ENCODE assay signal across 32 mouse cellular contexts in genomic region chr1:131069010-131069409, GRCm38 (mm10). TPM values are rescaled to one million over a fixed set of nuclear protein-coding genes. Genes with fewer than 3 reads are reported as not detected.
A peak's percentile ranks its signal among the peaks of the same experiment; 100 is the strongest.
DNase-seq lines count a peak whose midpoint lies in the region; ATAC-seq and TF ChIP-seq lines count a peak whose summit lies in the region.
"Had no signal": no experiment of that assay in that cellular context is flagged by ENCODE, and none has a peak within 500 bp of the region (broad histone marks: within the 10 kb centered on the region; RNA-seq: fewer than 3 reads in every experiment).

No protein-coding gene starts in this region.

- peaks cover 2% of the 10 kb centered on the region; the same call in 1 of the 2 replicates for H3K36me3 ChIP-seq in kidney, embryonic 15.5 days
- no peaks in the 10 kb centered on the region for H3K36me3 ChIP-seq in liver, embryonic 15.5 days (replicated peaks)
- H3K36me3 ChIP-seq: hindbrain, embryonic 13.5 days had no signal

- H3K4me2 ChIP-seq in kidney, embryonic 15.5 days, result no peak overlapping the region
- peak overlapping the region; percentile 49; the same call in 1 of the 2 replicates for H3K4me2 ChIP-seq in liver, embryonic 15.5 days
- H3K4me2 ChIP-seq: embryonic facial prominence, embryonic 13.5 days; hindbrain, embryonic 13.5 days; midbrain, embryonic 12.5 days; neural tube, embryonic 12.5 days had no signal

- no peak for TF ChIP-seq CTCF in bone marrow macrophage, adult 2 months (IDR thresholded peaks at IDR 0.05; ENCODE audit: low read depth, low read length)
- no peak for TF ChIP-seq CTCF in layer of hippocampus, adult 2 months (conservative IDR thresholded peaks at IDR 0.05)

- 73% methylated on average over 7 of the region's 7 CpGs for WGBS in kidney, embryonic 15.5 days
- 77% methylated on average over 7 of the region's 7 CpGs for WGBS in liver, embryonic 15.5 days (ENCODE audit: insufficient replicate concordance)

- no peak for TF ChIP-seq POLR2A in bone marrow macrophage, adult 2 months (IDR thresholded peaks at IDR 0.05; ENCODE audit: borderline replicate concordance, low read depth, low read length)

- H3K4me1 ChIP-seq in kidney, embryonic 15.5 days, result peaks cover 31% of the 10 kb centered on the region
- H3K4me1 ChIP-seq in bone marrow macrophage, adult 2 months (ENCODE audit: control insufficient read depth, insufficient read depth, low read length), result peaks cover 64% of the 10 kb centered on the region
- peaks cover 66% of the 10 kb centered on the region for H3K4me1 ChIP-seq in liver, embryonic 15.5 days (replicated peaks)

- H3K4me3 ChIP-seq in kidney, embryonic 15.5 days (replicated peaks), result no peak overlapping the region
- H3K4me3 ChIP-seq in bone marrow macrophage, adult 2 months (ENCODE audit: insufficient read depth, low read length), result no peak overlapping the region
- H3K4me3 ChIP-seq in liver, embryonic 15.5 days (replicated peaks), result no peak overlapping the region
- H3K4me3 ChIP-seq in layer of hippocampus, adult 2 months, result no peak overlapping the region
- H3K4me3 ChIP-seq: embryonic facial prominence, embryonic 13.5 days; forebrain, embryonic 10.5 days; hindbrain, embryonic 13.5 days; midbrain, embryonic 12.5 days; myocyte; neural tube, embryonic 12.5 days had no signal

- H3K9me3 ChIP-seq in kidney, embryonic 15.5 days (replicated peaks), result no peaks in the 10 kb centered on the region
- no peaks in the 10 kb centered on the region for H3K9me3 ChIP-seq in liver, embryonic 15.5 days (replicated peaks)
- H3K9me3 ChIP-seq: embryonic facial prominence, embryonic 13.5 days; forebrain, embryonic 10.5 days; hindbrain, embryonic 13.5 days; midbrain, embryonic 12.5 days; neural tube, embryonic 12.5 days had no signal

- intact Hi-C loops in gastrocnemius, postnatal 14 days (cut with DNase I; ENCODE audit: low total_unique reads), result no loop called here

- no peak overlapping the region for H3K27ac ChIP-seq in kidney, embryonic 15.5 days
- H3K27ac ChIP-seq in bone marrow macrophage, adult 2 months (ENCODE audit: insufficient read depth, low read depth, low read length), result peak overlapping the region; percentile 19; the same call in 1 of the 2 replicates
- H3K27ac ChIP-seq in liver, embryonic 15.5 days (replicated peaks), result peak overlapping the region; percentile 74
- H3K27ac ChIP-seq in layer of hippocampus, adult 2 months, result no peak overlapping the region
- H3K27ac ChIP-seq: embryonic facial prominence, embryonic 13.5 days; forebrain, embryonic 10.5 days; hindbrain, embryonic 13.5 days; midbrain, embryonic 12.5 days; neural tube, embryonic 12.5 days had no signal

- no peak overlapping the region for H3K9ac ChIP-seq in kidney, embryonic 15.5 days
- H3K9ac ChIP-seq in liver, embryonic 15.5 days, result no peak overlapping the region
- H3K9ac ChIP-seq: embryonic facial prominence, embryonic 13.5 days; hindbrain, embryonic 13.5 days; midbrain, embryonic 12.5 days; neural tube, embryonic 12.5 days had no signal

- DNase-seq in gastrocnemius, adult 18-20 months (ENCODE audit: low spot score), result peak; percentile 57
- DNase-seq in gastrocnemius, postnatal 14 days, result no peak
- DNase-seq in kidney, postnatal 14 days, result peak; percentile 49
- no peak for DNase-seq in layer of hippocampus, adult 2 months (ENCODE audit: low spot score in 2 of 2)
- DNase-seq: cerebellum, adult 18-20 months; kidney, postnatal 4 days; layer of hippocampus, postnatal 36 days; left cerebral cortex, postnatal 4 days; lung, adult 2 months; lung, postnatal 14 days; right cerebral cortex, adult 18-20 months; thymus, adult 2 months; thymus, postnatal 36 days had no signal

- H3K27me3 ChIP-seq in kidney, embryonic 15.5 days, result no peaks in the 10 kb centered on the region
- no peaks in the 10 kb centered on the region for H3K27me3 ChIP-seq in liver, embryonic 15.5 days
- H3K27me3 ChIP-seq: embryonic facial prominence, embryonic 13.5 days; hindbrain, embryonic 13.5 days; midbrain, embryonic 12.5 days; neural tube, embryonic 12.5 days; Patski had no signal

- no peak for ATAC-seq in kidney, embryonic 15.5 days (replicated peaks; ENCODE audit: low FRiP score)
- no peak for ATAC-seq in liver, embryonic 15.5 days (ENCODE audit: insufficient read depth)
- ATAC-seq: Patski had no signal

RNA-seq across cellular contexts. Expression of gene Mapkapk2, which starts 28.6 kb away (rescaled TPM):
- 100 to 1,000 TPM; 217 to 250 TPM for total RNA-seq in gastrocnemius, adult 18-20 months (2021)
- total RNA-seq in gastrocnemius, postnatal 14 days (2021), result 100 to 1,000 TPM; 151 to 154 TPM
- polyA plus RNA-seq in kidney, embryonic 15.5 days (2015; fragmentation: Nextera tagmentation; extraction: Ambion mirVana), result 44.7 and 49.3 TPM in 2 replicates
- 265 and 283 TPM in 2 replicates for polyA plus RNA-seq in bone marrow macrophage, adult 2 months (2012; ENCODE audit: insufficient read depth, insufficient read length, missing spikeins)
- 13.0 and 15.7 TPM in 2 replicates for polyA plus RNA-seq in liver, embryonic 15.5 days (2015; fragmentation: Nextera tagmentation; extraction: Ambion mirVana)
- total RNA-seq in layer of hippocampus, adult 2 months (2021), result 10 to 100 TPM; 28.4 to 29.4 TPM

RNA-seq across cellular contexts. Expression of gene Il10, which starts 49.4 kb away (rescaled TPM):
- total RNA-seq in gastrocnemius, adult 18-20 months (2021), result not detected
- total RNA-seq in gastrocnemius, postnatal 14 days (2021), result not detected
- not detected in 2 replicates for polyA plus RNA-seq in kidney, embryonic 15.5 days (2015; fragmentation: Nextera tagmentation; extraction: Ambion mirVana)
- polyA plus RNA-seq in bone marrow macrophage, adult 2 months (2012; ENCODE audit: insufficient read depth, insufficient read length, missing spikeins), result 25.6 and 30.6 TPM in 2 replicates
- not detected in 2 replicates for polyA plus RNA-seq in liver, embryonic 15.5 days (2015; fragmentation: Nextera tagmentation; extraction: Ambion mirVana)
- not detected for total RNA-seq in layer of hippocampus, adult 2 months (2021)
- total RNA-seq: adrenal gland, postnatal 10 days; common myeloid progenitor, adult 5-6 weeks; heart, postnatal 36 days; layer of hippocampus, postnatal 36 days; megakaryocyte progenitor cell, adult 5-6 weeks; MEL; midbrain, postnatal 0 days had no signal
- polyA plus RNA-seq: embryonic facial prominence, embryonic 13.5 days; forebrain, embryonic 10.5 days; gonadal fat pad, adult 2 months; hindbrain, embryonic 13.5 days; intestine, postnatal 0 days; kidney, embryonic 14.5 days; lung, adult 2 months; midbrain, embryonic 12.5 days; midbrain, postnatal 0 days; myocyte; neural tube, embryonic 12.5 days had no signal

Comparison
In these comparisons a context has a peak if more than half of its experiments do, and no peak if none do; other contexts are left out.
1. DNase-seq: peak in gastrocnemius, adult 18-20 months (single experiment) and kidney, postnatal 14 days (single experiment); none in gastrocnemius, postnatal 14 days (single experiment) and layer of hippocampus, adult 2 months (0 of 2).
2. H3K27ac ChIP-seq: peak in bone marrow macrophage, adult 2 months (single experiment) and liver, embryonic 15.5 days (single experiment); none in kidney, embryonic 15.5 days (single experiment) and layer of hippocampus, adult 2 months (single experiment).
3. RNA of gene Mapkapk2, which starts 28.6 kb away (total RNA-seq): 217 to 250 TPM in gastrocnemius, adult 18-20 months and 151 to 154 TPM in gastrocnemius, postnatal 14 days; 28.4 to 29.4 TPM in layer of hippocampus, adult 2 months; every median in the first group is over 4 times any median in the second.